Mouse (Mus musculus) ovary, adult 10 weeks (tissue): Measurements from ENCODE around the gene Ndufb7. TPM values are rescaled to one million over a fixed set of nuclear protein-coding genes. Genes with fewer than 3 reads are reported as not detected.

Experiments used
- polyA plus RNA-seq: library from polyadenylated mRNA; stranded (reverse); fragments of 350-450 nt; fragmentation: Illumina TruSeq; extraction: RNeasy Lipid Tissue Mini Kit (QIAGEN cat#74804); gene quantifications from one replicate; pipeline ENCODE4 v1.2.3, GENCODE M21; 2014

The Ndufb7 gene
- polyA plus RNA-seq: 0.11 TPM

DNA sequence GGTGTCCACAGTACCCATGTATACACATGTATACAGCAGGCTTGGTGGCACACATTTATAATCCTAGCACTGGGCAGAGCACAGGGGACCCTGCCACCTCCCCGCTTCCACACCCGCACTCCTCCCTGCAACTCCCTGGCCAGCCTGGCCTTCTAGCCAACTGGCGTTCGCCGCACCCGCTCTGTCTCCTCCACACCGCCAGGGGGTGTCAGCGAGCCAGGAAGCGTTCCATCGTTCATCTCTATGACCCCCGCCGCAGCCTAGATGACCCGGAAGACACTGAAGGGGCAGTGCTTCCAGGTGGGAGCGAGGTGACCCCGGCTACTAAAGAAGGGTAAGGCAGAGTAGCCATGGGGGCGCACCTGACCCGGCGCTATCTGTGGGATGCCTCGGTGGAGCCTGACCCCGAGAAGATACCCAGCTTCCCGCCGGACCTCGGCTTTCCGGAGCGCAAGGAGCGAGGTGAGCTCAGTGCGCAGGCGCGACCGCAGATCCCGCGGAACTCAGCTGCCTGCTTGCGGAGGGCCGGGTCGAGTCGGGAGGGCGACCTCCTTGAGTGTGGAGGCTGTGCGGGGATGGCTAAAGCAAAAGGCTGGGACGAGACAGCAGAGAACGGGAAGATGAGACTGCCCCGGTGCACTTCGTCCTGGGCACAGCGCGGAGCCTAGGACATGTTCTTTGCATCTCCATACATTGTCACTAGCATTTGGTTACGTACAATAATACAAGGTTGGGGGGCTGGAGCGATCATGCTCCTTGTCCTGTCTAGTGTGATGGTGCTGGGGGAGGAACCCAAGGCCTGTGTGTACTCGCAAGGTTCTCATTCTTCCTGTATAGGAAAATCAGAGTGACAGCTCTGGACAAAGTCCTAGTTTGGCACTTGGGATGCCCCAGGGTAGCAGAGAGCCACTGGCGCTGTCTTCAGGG, at the start of gene Ndufb7:
TSS of gene Ndufb7 (plus strand) at position 203 of the 927 bp plus-strand sequence.

DNA sequence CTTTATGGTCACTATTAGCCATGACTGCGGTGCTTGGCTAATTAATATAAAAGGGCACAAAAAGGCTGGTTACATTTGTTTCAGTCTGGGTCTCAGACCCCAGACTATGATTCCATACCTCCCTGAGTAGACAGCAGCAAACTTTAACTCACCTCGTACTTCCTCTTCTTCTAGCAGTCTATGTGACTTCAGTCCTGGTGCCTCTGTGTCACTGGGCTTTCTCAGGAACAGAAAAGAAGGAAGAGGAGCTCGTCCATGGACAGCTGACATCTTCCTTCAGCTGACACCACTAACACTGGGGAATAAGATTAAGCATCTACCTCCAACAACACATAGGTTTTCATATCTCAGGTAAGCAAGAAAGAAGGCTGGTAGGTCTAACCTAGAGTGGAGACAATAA, 30.7 kb upstream of the Ndufb7 start, which contains the start of gene Olfr370:
TSS of gene Olfr370 (plus strand) at position 45 of the 400 bp plus-strand sequence.

DNA sequence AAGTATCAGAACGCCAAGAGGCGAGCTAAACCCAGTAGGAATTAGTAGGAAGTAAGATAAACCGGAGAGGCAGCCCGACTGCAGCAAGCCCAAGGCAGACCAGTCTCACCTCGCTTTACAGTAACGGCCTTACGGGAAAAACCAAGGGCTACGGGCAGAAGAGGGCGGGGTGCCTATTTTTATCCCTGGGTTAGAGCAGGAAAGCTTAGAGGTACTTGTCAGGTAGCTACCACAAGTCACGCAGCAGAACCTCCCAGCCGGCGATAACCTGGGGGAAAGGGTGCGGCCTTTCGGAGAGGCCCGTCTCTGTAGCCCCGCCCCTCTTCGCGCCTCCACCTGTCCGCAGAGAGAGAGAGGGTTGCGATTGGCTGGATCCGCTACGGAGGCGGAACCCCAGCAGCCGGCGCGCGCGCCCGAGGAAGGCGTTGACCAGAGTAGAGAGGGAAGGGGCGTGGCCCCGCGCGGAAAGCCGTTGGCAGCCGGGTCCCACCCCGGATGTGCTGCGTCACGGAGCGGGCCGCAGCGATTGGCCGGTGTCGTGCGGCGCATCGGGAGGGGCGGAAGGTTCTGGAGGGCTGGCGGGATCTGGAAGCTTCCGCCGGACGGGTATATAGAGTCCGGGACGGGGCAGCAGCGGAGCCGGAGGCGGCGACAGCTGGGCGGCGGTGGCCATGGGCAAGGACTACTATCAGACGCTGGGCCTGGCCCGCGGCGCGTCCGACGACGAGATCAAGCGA, 41.4 kb downstream of the Ndufb7 start, which contains the start of the genes Tecr and Dnajb1:
TSS of gene Tecr (minus strand) at position 311 of the 737 bp plus-strand sequence.
TSS of gene Dnajb1 (plus strand) at position 533 of the 737 bp plus-strand sequence.

Other genes with a start within 250 kb of the Ndufb7 start
- gene Elmod2, start 234.2 kb upstream of the Ndufb7 start, polyA plus RNA-seq: 64.8 TPM
- 0.54 TPM for gene Mgat4d, start 218.2 kb upstream of the Ndufb7 start, polyA plus RNA-seq
- gene Clgn, start 176.8 kb upstream of the Ndufb7 start, polyA plus RNA-seq: 0.11 TPM
- 263 TPM for gene Scoc, start 108.3 kb upstream of the Ndufb7 start, polyA plus RNA-seq
- gene Olfr370, start 30.9 kb upstream of the Ndufb7 start, polyA plus RNA-seq: not detected
- 35.7 TPM for gene Tecr, start 41.3 kb downstream of the Ndufb7 start, polyA plus RNA-seq
- 19.0 TPM for gene Dnajb1, start 41.5 kb downstream of the Ndufb7 start, polyA plus RNA-seq
- gene Gipc1, start 86.0 kb downstream of the Ndufb7 start, polyA plus RNA-seq: not detected
- gene Ptger1, start 100.0 kb downstream of the Ndufb7 start, polyA plus RNA-seq: 0.60 TPM
- gene Pkn1, start 132.5 kb downstream of the Ndufb7 start, polyA plus RNA-seq: 6.3 TPM
- gene Ddx39, start 148.5 kb downstream of the Ndufb7 start, polyA plus RNA-seq: 5.0 TPM
- 7.8 TPM for gene Adgre5, start 174.7 kb downstream of the Ndufb7 start, polyA plus RNA-seq